Mouse (Mus musculus) E14TG2a.4 (cell line): ENCODE measurements around the gene Cd302.

ENCODE experiments used
- H3K27me3 ChIP-seq: 2 replicates; pipeline ENCODE4 v1.6.1; 2014; ENCODE audit warnings: low read length, control low read depth; ENCODE audit not compliant: insufficient read depth
- H3K36me3 ChIP-seq: 2 replicates; pipeline ENCODE4 v1.6.1; 2014; ENCODE audit warnings: low read length, control low read depth; ENCODE audit not compliant: insufficient read depth
- H3K4me1 ChIP-seq: replicated peaks from 2 replicates; pipeline ENCODE4 v1.6.1; 2014; ENCODE audit warnings: low read depth, low read length, control low read depth
- H3K4me3 ChIP-seq: replicated peaks from 2 replicates; pipeline ENCODE4 v1.5.1; 2014; ENCODE audit warnings: mild to moderate bottlenecking, low read length
- H3K9me3 ChIP-seq: 2 replicates; pipeline ENCODE4 v1.6.1; 2014; ENCODE audit warnings: low read length, control low read depth
- CTCF ChIP-seq: conservative IDR thresholded peaks from 2 replicates; pipeline ENCODE4 v1.5.1; 2014; ENCODE audit warnings: low read length
- NANOG ChIP-seq: IDR thresholded peaks from 2 replicates; pipeline ENCODE4 v1.6.1; 2014; ENCODE audit warnings: borderline replicate concordance, low read length, mixed read lengths
- POU5F1 ChIP-seq: IDR thresholded peaks from 2 replicates; pipeline ENCODE4 v1.6.1; 2014; ENCODE audit warnings: low read length, borderline replicate concordance

Cd302 gene

GRCm38 (mm10) chr2:60212488-60212887 is 71.8 kb downstream of the Cd302 start:
- TF ChIP-seq POU5F1 (no peak), CTCF (no peak), NANOG (no peak)
- no peaks in the 10 kb centered on the region for H3K9me3 ChIP-seq
- H3K36me3 ChIP-seq: peaks cover 59% of the 10 kb centered on the region
- no peaks in the 10 kb centered on the region for H3K27me3 ChIP-seq
- peaks cover 76% of the 10 kb centered on the region for H3K4me1 ChIP-seq
- H3K4me3 ChIP-seq: no peak overlapping the region

GRCm38 (mm10) chr2:60210821-60211220 is 73.5 kb downstream of the Cd302 start:
- Histone ChIP-seq H3K36me3 (peaks cover 49% of the 10 kb centered on the region), H3K27me3 (no peaks in the 10 kb centered on the region), H3K9me3 (no peaks in the 10 kb centered on the region), H3K4me1 (peaks cover 59% of the 10 kb centered on the region), H3K4me3 (peak overlapping the region; percentile 90)
- TF ChIP-seq NANOG: no peak
- TF ChIP-seq CTCF: no peak
- TF ChIP-seq POU5F1: no peak

GRCm38 (mm10) chr2:60209703-60210651 is 74.3 kb downstream of the Cd302 start, which contains the start of the genes Baz2b and March7:
Baz2b (minus strand) TSS chr2:60209839.
March7 (plus strand) TSS chr2:60209887.
- H3K36me3 ChIP-seq: peaks cover 48% of the 10 kb centered on the region
- H3K27me3 ChIP-seq: no peaks in the 10 kb centered on the region
- no peaks in the 10 kb centered on the region for H3K9me3 ChIP-seq
- H3K4me3 ChIP-seq: peak within 1 kb of the TSS; percentile 90
- H3K4me1 ChIP-seq: peaks cover 51% of the 10 kb centered on the region
- TF ChIP-seq POU5F1 (no peak), CTCF (no peak), NANOG (no peak)

GRCm38 (mm10) chr2:60209122-60209611 is 75.1 kb downstream of the Cd302 start:
- Histone ChIP-seq H3K27me3 (no peaks in the 10 kb centered on the region), H3K4me3 (peak overlapping the region; percentile 90), H3K36me3 (peaks cover 51% of the 10 kb centered on the region), H3K9me3 (peaks cover 4% of the 10 kb centered on the region; the same call in 1 of the 2 replicates), H3K4me1 (peaks cover 43% of the 10 kb centered on the region)
- TF ChIP-seq NANOG (no peak), CTCF (no peak), POU5F1 (no peak)

- H3K4me3 ChIP-seq: no peak overlapping the region
- peaks cover 15% of the 10 kb centered on the region for H3K4me1 ChIP-seq
- H3K27me3 ChIP-seq: no peaks in the 10 kb centered on the region
- no peak for TF ChIP-seq POU5F1
- TF ChIP-seq NANOG: no peak
- TF ChIP-seq CTCF: no peak
- peaks cover 22% of the 10 kb centered on the region for H3K36me3 ChIP-seq
- peaks cover 4% of the 10 kb centered on the region; the same call in 1 of the 2 replicates for H3K9me3 ChIP-seq
These were observed 78.5 kb downstream of the Cd302 start for GRCm38 (mm10) chr2:60205795-60206194.

GRCm38 (mm10) chr2:60204162-60204561 is 80.1 kb downstream of the Cd302 start:
- no peaks in the 10 kb centered on the region for H3K27me3 ChIP-seq
- H3K4me3 ChIP-seq: no peak overlapping the region
- H3K4me1 ChIP-seq: peaks cover 22% of the 10 kb centered on the region
- H3K36me3 ChIP-seq: peaks cover 21% of the 10 kb centered on the region
- H3K9me3 ChIP-seq: peaks cover 4% of the 10 kb centered on the region; the same call in 1 of the 2 replicates
- no peak for TF ChIP-seq CTCF
- no peak for TF ChIP-seq NANOG

- TF ChIP-seq POU5F1 (no peak), NANOG (no peak), CTCF (no peak)
- peaks cover 4% of the 10 kb centered on the region; the same call in 1 of the 2 replicates for H3K9me3 ChIP-seq
- no peak overlapping the region for H3K4me3 ChIP-seq
- H3K36me3 ChIP-seq: peaks cover 21% of the 10 kb centered on the region
- H3K27me3 ChIP-seq: no peaks in the 10 kb centered on the region
- H3K4me1 ChIP-seq: peaks cover 19% of the 10 kb centered on the region
These were observed 80.6 kb downstream of the Cd302 start for GRCm38 (mm10) chr2:60203733-60204132.

- peaks cover 21% of the 10 kb centered on the region for H3K36me3 ChIP-seq
- no peak for TF ChIP-seq NANOG
These were observed 81.3 kb downstream of the Cd302 start for GRCm38 (mm10) chr2:60202900-60203530.

More at GRCm38 (mm10) chr2:60202900-60203530, 81.3 kb downstream of the Cd302 start:
- no peak overlapping the region for H3K4me3 ChIP-seq
- H3K4me1 ChIP-seq: peaks cover 14% of the 10 kb centered on the region
- no peaks in the 10 kb centered on the region for H3K27me3 ChIP-seq
- H3K9me3 ChIP-seq: peaks cover 4% of the 10 kb centered on the region; the same call in 1 of the 2 replicates
